Mouse (Mus musculus) forebrain, embryonic 10.5 days (tissue): ENCODE data around the gene Clec3a. TPM values are rescaled to one million over a fixed set of nuclear protein-coding genes. Genes with fewer than 3 reads are reported as not detected.

Experiments used
- DNase-seq: peaks from one replicate; pipeline ENCODE4 v3.0.0-alpha.2; 2017; ENCODE audit warnings: low spot score; ENCODE audit errors: extremely low spot score
- H3K27ac ChIP-seq: fragments of 300-500 bp; sonication (generic); 2 replicates; pipeline ENCODE4 v1.5.1; 2016; ENCODE audit warnings: mild to moderate bottlenecking
- H3K27me3 ChIP-seq: fragments of 300-500 bp; sonication (generic); 2 replicates; pipeline ENCODE4 v1.6.1; 2016; ENCODE audit warnings: mild to moderate bottlenecking; ENCODE audit not compliant: poor library complexity, severe bottlenecking
- H3K36me3 ChIP-seq: fragments of 300-500 bp; sonication (generic); replicated peaks from 2 replicates; pipeline ENCODE4 v1.6.1; 2016; ENCODE audit warnings: mild to moderate bottlenecking, moderate library complexity
- H3K4me1 ChIP-seq: fragments of 300-500 bp; sonication (generic); 2 replicates; pipeline ENCODE4 v1.6.1; 2016
- H3K4me3 ChIP-seq: fragments of 300-500 bp; sonication (generic); 2 replicates; pipeline ENCODE4 v1.5.1; 2016; ENCODE audit warnings: mild to moderate bottlenecking, moderate library complexity
- H3K9me3 ChIP-seq: fragments of 300-500 bp; sonication (generic); 2 replicates; pipeline ENCODE4 v1.6.1; 2016; ENCODE audit warnings: mild to moderate bottlenecking, moderate library complexity
- WGBS: fragments of 180-500 bp; shearing (Covaris S2); methylation state at CpG from one replicate; pipeline ENCODE4 v1.1.7; 2016; 5-methylcytosine and 5-hydroxymethylcytosine counted together
- polyA plus RNA-seq: library from polyadenylated mRNA; unstranded; fragments of >200 nt; fragmentation: Nextera tagmentation; extraction: Ambion mirVana; gene quantifications from 2 replicates; pipeline ENCODE4 v1.2.1, GENCODE M21; 2016

Clec3a gene
- polyA plus RNA-seq, 1 experiment from 2014 or later: not detected

DNA sequence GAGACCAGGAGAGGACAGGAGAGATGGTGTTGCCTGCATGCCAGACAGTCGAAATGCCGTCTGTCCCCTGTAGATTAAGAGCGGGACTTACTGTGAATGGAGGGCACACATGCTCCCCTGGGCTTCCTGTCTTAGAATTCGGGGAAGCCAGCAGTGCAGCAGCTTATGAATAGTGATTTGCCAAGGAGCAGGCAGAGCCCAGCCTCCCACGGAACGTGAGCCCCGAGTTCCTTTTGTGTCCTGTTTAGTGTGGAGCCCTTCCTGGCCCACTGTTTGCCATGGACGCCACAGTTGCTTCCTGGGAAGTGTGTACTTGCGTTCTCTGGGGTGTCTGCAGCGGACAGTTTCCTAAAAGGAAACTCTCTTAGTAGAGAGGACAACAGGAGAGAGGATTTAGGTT lies 45.4 kb downstream of the Clec3a start:
- Histone ChIP-seq H3K4me3 (no peak overlapping the region), H3K36me3 (no peaks in the 10 kb centered on the region), H3K9me3 (no peaks in the 10 kb centered on the region), H3K4me1 (peaks cover 4% of the 10 kb centered on the region; the same call in 1 of the 2 replicates), H3K27me3 (no peaks in the 10 kb centered on the region), H3K27ac (no peak overlapping the region)
- 75% methylated on average over 10 of the region's 10 CpGs for WGBS
- DNase-seq: no peak

- peaks cover 3% of the 10 kb centered on the region; the same call in 1 of the 2 replicates for H3K9me3 ChIP-seq
- H3K4me1 ChIP-seq: no peaks in the 10 kb centered on the region
- H3K36me3 ChIP-seq: peaks cover 16% of the 10 kb centered on the region
- no peak overlapping the region for H3K27ac ChIP-seq
- WGBS: 92% methylated on average over 21 of the region's 21 CpGs
- H3K4me3 ChIP-seq: no peak overlapping the region
- DNase-seq: no peak
- H3K27me3 ChIP-seq: no peaks in the 10 kb centered on the region
Observed at GRCm38 (mm10) chr8:114468526-114469207, 50.8 kb downstream of the Clec3a start.

DNA sequence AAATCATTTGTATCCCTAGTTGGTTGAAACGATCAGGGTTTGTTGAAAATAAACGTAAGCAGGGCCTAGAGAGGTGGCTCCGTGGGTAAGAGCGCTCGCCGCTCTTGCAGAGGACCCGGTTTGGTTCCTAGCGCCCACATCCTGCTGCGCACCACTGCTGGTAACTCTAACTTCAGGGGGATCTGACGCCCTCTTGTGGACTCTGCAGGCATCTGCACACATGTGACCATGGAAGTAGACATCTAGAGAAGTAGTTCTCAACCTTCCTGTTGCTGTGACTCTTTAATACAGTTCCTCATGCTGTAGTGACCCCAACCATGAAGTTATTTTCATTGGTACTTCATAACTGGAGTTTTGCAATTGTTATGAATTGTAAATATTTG lies 51.3 kb downstream of the Clec3a start:
- Histone ChIP-seq H3K9me3 (peaks cover 3% of the 10 kb centered on the region; the same call in 1 of the 2 replicates), H3K27ac (no peak overlapping the region), H3K4me3 (no peak overlapping the region), H3K27me3 (no peaks in the 10 kb centered on the region), H3K36me3 (peaks cover 19% of the 10 kb centered on the region), H3K4me1 (no peaks in the 10 kb centered on the region)
- WGBS: 93% methylated on average over 10 of the region's 10 CpGs
- no peak for DNase-seq

GRCm38 (mm10) chr8:114473546-114473945 lies 55.7 kb downstream of the Clec3a start:
- 94% methylated on average over 11 of the region's 11 CpGs for WGBS
- Histone ChIP-seq H3K27ac (no peak overlapping the region), H3K4me1 (peaks cover 6% of the 10 kb centered on the region), H3K27me3 (no peaks in the 10 kb centered on the region), H3K36me3 (peaks cover 18% of the 10 kb centered on the region), H3K4me3 (no peak overlapping the region), H3K9me3 (peaks cover 3% of the 10 kb centered on the region; the same call in 1 of the 2 replicates)
- no peak for DNase-seq

Other genes starting within 250 kb of the Clec3a start
- gene Vat1l, start 212.5 kb upstream of the Clec3a start, polyA plus RNA-seq: 7.4 and 8.9 TPM in 2 replicates
- 11.5 and 12.1 TPM in 2 replicates for gene Wwox, start 21.6 kb downstream of the Clec3a start, polyA plus RNA-seq